Mouse (Mus musculus): ENCODE data around the gene Pomgnt1. TPM values are rescaled to one million over a fixed set of nuclear protein-coding genes. Genes with fewer than 3 reads are reported as not detected.

Pomgnt1 gene
- polyA plus RNA-seq (2015; fragmentation: Nextera tagmentation; extraction: Ambion mirVana): 40.7 and 40.8 TPM in 2 replicates

- Histone ChIP-seq H3K4me3 (ENCODE audit: low read depth, low read length) (peak within 1 kb of the TSS; percentile 39), H3K4me2 (replicated peaks; ENCODE audit: low read depth, low read length) (peak within 1 kb of the TSS; percentile 56), H3K36me3 (ENCODE audit: insufficient read depth, low read length) (no peaks in the 10 kb centered on the region), H3K9ac (replicated peaks; ENCODE audit: low read depth) (0 out of 2 replicates have a peak within 1 kb of the TSS, but pooled peaks have one; percentile 16), H3K9me3 (ENCODE audit: low read length) (no peaks in the 10 kb centered on the region), H3K4me1 (ENCODE audit: insufficient read depth, low read depth, low read length) (peaks cover 3% of the 10 kb centered on the region; the same call in 1 of the 2 replicates), H3K27ac (ENCODE audit: low read length) (0 out of 2 replicates have a peak within 1 kb of the TSS, but pooled peaks have one; percentile 39), H3K27me3 (replicated peaks; ENCODE audit: insufficient read depth, low read length) (no peaks in the 10 kb centered on the region)
- DNase-seq (ENCODE audit: low spot score): peak; percentile 96
- peak; percentile 56 for TF ChIP-seq CTCF (IDR thresholded peaks at IDR 0.05)
- no peak for TF ChIP-seq EP300 (IDR thresholded peaks at IDR 0.05)
- 4% methylated on average over 24 of the region's 24 CpGs for WGBS
- ATAC-seq: peak; percentile 99
Measured at GRCm38 (mm10) chr4:116123602-116124519, at the start of gene Pomgnt1, which contains the start of gene Rad54l. Gene Pomgnt1, plus strand, starts transcription at chr4:116123840. Gene Rad54l, minus strand, starts transcription at chr4:116123690.

- peak overlapping the region; percentile 72 for H3K9ac ChIP-seq (replicated peaks; ENCODE audit: low read depth)
- ATAC-seq (no peak), DNase-seq (ENCODE audit: low spot score) (peak; percentile 79)
- peak overlapping the region; percentile 98 for H3K27ac ChIP-seq (ENCODE audit: low read length)
- peak overlapping the region; percentile 84 for H3K4me2 ChIP-seq (replicated peaks; ENCODE audit: low read depth, low read length)
- under 1% methylated on average over 8 of the region's 8 CpGs for WGBS
- no peaks in the 10 kb centered on the region for H3K27me3 ChIP-seq (replicated peaks; ENCODE audit: insufficient read depth, low read length)
- H3K4me1 ChIP-seq (ENCODE audit: insufficient read depth, low read depth, low read length): peaks cover 15% of the 10 kb centered on the region; the same call in 1 of the 2 replicates
- no peaks in the 10 kb centered on the region for H3K9me3 ChIP-seq (ENCODE audit: low read length)
- 0 out of 2 replicates have a peak, but pooled peaks cover under 1% of the 10 kb centered on the region for H3K36me3 ChIP-seq (ENCODE audit: insufficient read depth, low read length)
- no peak for TF ChIP-seq EP300 (IDR thresholded peaks at IDR 0.05)
- TF ChIP-seq CTCF (IDR thresholded peaks at IDR 0.05): peak; percentile 64
- peak overlapping the region; percentile 93 for H3K4me3 ChIP-seq (ENCODE audit: low read depth, low read length)
Measured at GRCm38 (mm10) chr4:116074145-116074675, 49.4 kb upstream of the Pomgnt1 start.

GRCm38 (mm10) chr4:116074861-116075620 is 48.6 kb upstream of the Pomgnt1 start, which contains the start of the genes Uqcrh and Lrrc41:
Gene Uqcrh, minus strand, starts transcription at chr4:116075071.
Gene Lrrc41, plus strand, starts transcription at chr4:116075269.
- DNase-seq (ENCODE audit: low spot score) (peak; percentile 98), ATAC-seq (peak; percentile 94)
- no peaks in the 10 kb centered on the region for H3K36me3 ChIP-seq (ENCODE audit: insufficient read depth, low read length)
- peaks cover 15% of the 10 kb centered on the region; the same call in 1 of the 2 replicates for H3K4me1 ChIP-seq (ENCODE audit: insufficient read depth, low read depth, low read length)
- H3K9ac ChIP-seq (replicated peaks; ENCODE audit: low read depth): peak within 1 kb of the TSS; percentile 98
- H3K9me3 ChIP-seq (ENCODE audit: low read length): no peaks in the 10 kb centered on the region
- H3K27ac ChIP-seq (ENCODE audit: low read length): peak within 1 kb of the TSS; percentile 98
- H3K27me3 ChIP-seq (replicated peaks; ENCODE audit: insufficient read depth, low read length): no peaks in the 10 kb centered on the region
- H3K4me3 ChIP-seq (ENCODE audit: low read depth, low read length): peak within 1 kb of the TSS; percentile 93
- H3K4me2 ChIP-seq (replicated peaks; ENCODE audit: low read depth, low read length): peak within 1 kb of the TSS; percentile 84
- TF ChIP-seq CTCF (IDR thresholded peaks at IDR 0.05) (peak; percentile 42), EP300 (IDR thresholded peaks at IDR 0.05) (peak; percentile 70)
- WGBS: under 1% methylated on average over 53 of the region's 55 CpGs

- TF ChIP-seq CTCF (IDR thresholded peaks at IDR 0.05) (peak; percentile 59), EP300 (IDR thresholded peaks at IDR 0.05) (no peak)
- ATAC-seq: peak; percentile 76
- Histone ChIP-seq H3K27me3 (replicated peaks; ENCODE audit: insufficient read depth, low read length) (no peaks in the 10 kb centered on the region), H3K4me2 (replicated peaks; ENCODE audit: low read depth, low read length) (peak overlapping the region; percentile 84), H3K4me1 (ENCODE audit: insufficient read depth, low read depth, low read length) (peaks cover 15% of the 10 kb centered on the region; the same call in 1 of the 2 replicates), H3K36me3 (ENCODE audit: insufficient read depth, low read length) (peaks cover 5% of the 10 kb centered on the region; the same call in 1 of the 2 replicates), H3K9me3 (ENCODE audit: low read length) (no peaks in the 10 kb centered on the region), H3K27ac (ENCODE audit: low read length) (peak overlapping the region; percentile 98), H3K9ac (replicated peaks; ENCODE audit: low read depth) (peak overlapping the region; percentile 98), H3K4me3 (ENCODE audit: low read depth, low read length) (peak overlapping the region; percentile 93)
- under 1% methylated on average over 54 of the region's 77 CpGs for WGBS
- peak; percentile 79 for DNase-seq (ENCODE audit: low spot score)
Measured at GRCm38 (mm10) chr4:116075631-116076368, 47.8 kb upstream of the Pomgnt1 start.
